Mouse (Mus musculus): ENCODE results near the gene Stx2.
"Not testable (repeated sequence)": the region's sequence is repeated elsewhere in the genome, so short reads cannot be mapped to it uniquely, and the experiment has no call there.

The Stx2 gene

DNA sequence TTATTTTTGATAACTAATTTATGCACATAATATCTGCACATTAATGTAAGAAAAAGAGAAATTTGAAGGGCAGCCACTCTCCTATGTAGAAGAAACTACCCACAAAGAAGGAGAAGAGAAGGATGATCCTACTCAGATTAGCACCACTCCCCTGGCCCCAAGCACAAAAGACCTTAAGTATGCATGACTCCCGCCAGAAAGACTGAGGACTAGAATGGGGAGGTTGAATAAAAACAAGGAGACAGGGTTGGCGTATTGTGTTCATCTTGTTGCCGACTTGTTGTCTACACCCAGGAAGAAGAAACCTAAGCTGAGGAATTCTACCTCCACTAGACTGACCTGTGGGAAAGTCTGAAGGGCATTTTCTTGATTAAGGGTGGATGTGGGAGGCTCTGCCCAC lies 49.5 kb downstream of the Stx2 start:
- in situ Hi-C loops (cut with MboI, MseI) = no loop called here

GRCm38 (mm10) chr5:128954371-128954770 lies 54.0 kb downstream of the Stx2 start:
- in situ Hi-C loops (cut with MboI, MseI) = not testable (repeated sequence)

GRCm38 (mm10) chr5:128953278-128954070 lies 54.9 kb downstream of the Stx2 start, which contains the start of gene Rimbp2:
Rimbp2 (minus strand) TSS chr5:128953486.
- in situ Hi-C loops (cut with MboI, MseI) = no loop called here

GRCm38 (mm10) chr5:128952291-128953195 lies 55.8 kb downstream of the Stx2 start:
- in situ Hi-C loops (cut with MboI, MseI) = no loop called here

DNA sequence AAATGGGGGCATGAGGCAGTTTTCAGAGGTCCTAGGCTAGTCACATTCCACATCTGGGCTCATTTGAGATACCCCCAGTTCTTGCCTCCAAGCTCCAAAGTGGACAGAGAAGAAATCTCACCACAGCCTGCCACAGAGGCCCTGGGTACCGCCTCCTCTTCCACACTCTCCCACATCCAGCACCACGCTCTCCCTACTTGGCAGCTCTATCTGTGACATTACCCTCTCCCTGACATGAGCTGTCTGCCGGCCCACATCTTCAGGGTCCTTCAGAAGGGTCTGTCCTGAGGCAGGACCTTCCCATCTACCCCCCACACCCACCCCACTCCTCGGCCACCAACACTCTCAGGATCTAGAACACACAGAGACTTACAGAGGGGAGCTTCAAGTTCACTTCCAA lies 56.9 kb downstream of the Stx2 start:
- in situ Hi-C loops (cut with MboI, MseI) = no loop called here

DNA sequence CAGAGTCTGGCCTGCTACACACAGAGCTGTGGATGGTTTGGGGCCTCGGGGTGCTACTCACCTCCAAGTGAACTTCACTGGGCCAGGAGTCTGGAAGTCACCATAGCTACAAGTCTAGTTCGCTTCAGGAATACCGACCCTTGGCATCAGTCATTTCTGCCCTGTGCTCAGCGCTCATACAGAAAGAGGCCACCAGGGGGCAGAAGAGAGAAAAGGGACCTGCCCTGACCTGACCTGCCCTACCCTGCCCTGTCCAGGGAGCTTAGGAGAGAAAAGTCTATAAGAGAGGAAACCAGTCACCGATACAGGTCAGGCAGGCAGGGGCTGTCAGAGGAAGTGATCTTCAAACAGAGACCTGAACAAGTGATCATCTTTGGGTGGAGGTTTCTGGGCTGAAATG lies 61.3 kb downstream of the Stx2 start:
- in situ Hi-C loops (cut with MboI, MseI) = no loop called here

DNA sequence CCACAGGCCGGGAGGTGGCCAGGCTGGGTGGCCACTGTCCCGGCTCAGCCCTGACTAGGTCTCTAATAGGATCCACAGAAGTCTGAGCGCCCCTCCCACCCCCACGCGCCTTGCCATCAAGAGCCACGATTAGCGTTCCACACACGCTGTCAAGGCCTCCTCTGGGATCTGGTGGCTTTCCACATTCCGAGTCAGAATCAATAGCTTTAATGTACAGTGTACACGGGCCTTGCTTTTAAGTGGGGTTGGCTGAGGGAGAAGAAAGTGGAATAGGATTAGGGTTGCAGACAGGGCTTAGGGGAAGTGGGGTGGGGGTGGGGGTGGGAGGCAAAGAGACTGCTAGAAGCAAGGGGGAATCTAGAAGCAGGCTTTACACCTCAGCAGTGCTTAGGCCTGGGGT lies 67.9 kb downstream of the Stx2 start:
- in situ Hi-C loops (cut with MboI, MseI) = no loop called here

DNA sequence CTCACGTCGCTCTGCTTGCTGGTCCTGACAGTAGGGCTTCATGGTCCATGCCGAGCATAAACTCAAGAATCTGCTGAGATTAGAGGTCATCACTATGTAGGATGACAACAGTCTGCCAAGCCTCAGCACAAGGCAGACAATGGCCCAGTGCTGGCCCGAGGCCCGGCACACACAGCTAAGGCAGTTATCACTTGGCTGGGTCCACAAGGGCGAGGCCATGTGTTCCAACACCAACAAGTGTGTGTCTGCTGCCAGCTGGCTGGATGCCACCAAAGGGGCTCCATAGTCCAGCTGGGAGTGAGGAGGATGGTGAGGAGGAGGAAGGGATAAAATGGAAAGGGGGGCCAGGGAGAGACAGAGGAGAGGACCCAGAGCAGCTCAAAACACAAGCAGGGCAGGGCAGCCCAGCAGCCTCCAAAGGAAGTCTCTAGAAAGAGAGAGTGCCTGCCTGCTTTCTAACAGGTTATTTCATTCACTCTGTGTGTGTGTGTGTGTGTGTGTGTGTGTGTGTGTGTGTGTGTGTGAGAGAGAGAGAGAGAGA lies 72.9 kb downstream of the Stx2 start:
- in situ Hi-C loops (cut with MboI, MseI) = no loop called here
